Mouse (Mus musculus) kidney, adult 8-10 months (tissue): ENCODE data around the gene Slc39a5.
A peak's percentile ranks its signal among the peaks of the same experiment; 100 is the strongest.

ENCODE experiments used
- DNase-seq, 2 experiments: peaks; one replicate each; pipeline ENCODE4 v3.0.0; 2022

The Slc39a5 gene

DNA sequence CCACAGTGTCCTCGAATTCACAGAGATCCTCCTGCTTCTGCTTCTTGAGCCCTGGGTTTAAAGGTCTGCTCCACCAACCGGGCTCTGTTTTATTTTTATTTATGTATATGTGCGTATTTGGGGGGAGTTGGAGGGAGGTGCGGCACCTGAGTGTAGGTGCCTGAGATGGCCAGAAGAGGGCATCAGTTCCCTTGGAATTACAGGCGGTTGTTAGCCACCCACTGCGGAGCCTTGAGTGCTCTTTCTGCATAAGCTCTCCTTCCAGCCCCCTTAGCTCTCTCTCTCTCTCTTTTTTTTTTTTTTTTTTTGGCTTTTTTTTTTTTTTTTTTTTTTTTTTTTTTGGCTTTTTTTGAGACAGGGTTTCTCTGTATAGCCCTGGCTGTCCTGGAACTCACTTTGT, 26.6 kb downstream of the Slc39a5 start:
- no peak for DNase-seq

DNA sequence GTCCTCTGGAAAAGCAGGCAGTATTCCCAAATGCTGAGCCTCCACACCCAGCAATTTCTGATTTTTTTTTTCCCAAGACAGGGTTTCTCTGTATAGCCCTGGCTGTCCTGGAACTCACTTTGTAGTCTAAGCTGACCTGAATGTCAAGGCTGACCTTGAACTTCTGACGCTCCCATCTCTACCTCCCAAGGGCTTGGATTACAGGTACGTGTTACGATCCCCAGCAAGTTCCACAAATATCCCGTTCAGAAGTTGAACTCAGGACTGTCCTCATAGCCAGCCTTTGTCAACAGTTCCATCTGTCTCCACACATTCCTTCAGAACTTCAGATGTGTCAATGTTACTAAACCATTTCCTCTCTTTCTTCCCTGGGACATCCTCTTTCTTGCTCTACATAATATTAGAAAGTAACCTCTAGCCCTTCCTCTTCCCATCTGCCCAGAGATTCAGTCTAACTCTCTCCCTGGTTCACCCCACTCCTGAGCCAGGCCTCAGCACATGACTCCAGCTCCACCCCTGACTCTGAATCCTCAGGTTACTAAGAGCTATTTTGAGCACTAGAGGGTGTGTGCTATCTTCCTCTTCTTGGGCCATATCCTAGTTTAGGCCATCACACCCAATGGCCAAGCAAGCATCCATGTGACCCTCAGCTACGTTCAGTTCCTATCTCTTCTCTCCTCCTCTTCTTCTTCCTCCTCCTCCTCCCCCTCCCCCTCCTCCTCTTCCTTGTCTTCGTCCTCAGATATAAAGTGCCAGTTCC, 27.9 kb downstream of the Slc39a5 start:
- DNase-seq: no peak

GRCm38 (mm10) chr10:128372142-128372541, 28.9 kb downstream of the Slc39a5 start:
- DNase-seq: no peak

DNA sequence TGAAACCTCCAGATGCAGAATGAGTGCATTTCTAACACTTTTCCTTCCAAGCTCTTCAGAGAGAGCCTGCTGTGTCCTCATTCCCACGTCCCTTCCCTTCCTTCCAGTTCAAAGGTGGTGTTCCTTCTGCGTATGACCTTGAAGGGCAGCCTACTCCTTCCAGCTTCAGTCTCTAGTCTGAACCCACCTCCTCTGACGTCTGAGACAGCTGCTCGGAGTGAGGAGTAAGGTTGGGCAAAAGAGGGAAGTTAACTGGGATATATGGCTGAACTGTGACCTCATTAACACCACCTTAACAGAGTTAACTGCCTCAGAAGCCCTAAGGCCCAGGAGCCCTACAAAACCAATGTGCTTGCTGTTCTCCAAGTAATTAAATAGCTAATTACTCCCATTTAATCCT, 30.4 kb downstream of the Slc39a5 start:
- no peak for DNase-seq

DNA sequence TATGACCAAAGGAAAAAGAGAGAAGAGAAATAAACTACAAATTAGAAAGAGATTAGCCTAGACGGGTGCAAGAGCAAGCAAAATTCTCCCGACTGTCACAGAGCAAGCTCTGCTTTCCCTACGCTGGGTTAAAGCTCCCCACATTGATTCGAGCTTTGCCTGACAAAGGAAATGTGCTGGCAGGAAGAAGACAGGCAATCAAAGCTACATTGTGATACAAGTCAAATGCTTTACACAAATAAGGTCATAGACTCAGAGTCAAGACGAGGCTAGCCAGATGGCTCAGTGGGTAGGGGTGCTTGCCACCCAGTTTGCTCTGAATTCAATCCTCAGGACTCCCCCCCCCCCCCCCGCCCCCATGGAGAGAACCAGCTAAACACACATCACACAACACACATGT, 31.0 kb downstream of the Slc39a5 start:
- no peak for DNase-seq

DNA sequence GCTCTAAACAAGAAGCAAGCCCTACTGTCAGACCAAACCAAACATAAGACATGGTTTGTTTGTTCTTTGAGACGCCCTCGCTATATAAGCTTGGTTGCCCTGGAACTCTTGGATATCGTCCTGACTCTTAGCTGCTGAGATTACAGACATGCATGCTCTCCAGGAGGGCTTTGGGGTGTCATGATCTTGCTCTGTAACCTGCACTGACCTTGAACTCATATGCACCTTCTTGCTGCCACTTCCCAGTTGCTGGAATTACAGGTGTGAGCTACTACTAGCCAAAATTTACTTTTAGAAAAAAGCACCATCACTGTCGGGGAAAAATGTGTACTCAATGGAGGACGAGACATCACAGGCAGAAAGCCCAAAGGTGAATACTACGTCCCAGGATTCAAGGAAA, 31.4 kb downstream of the Slc39a5 start:
- DNase-seq: no peak

GRCm38 (mm10) chr10:128369218-128369543, 31.8 kb downstream of the Slc39a5 start:
- no peak for DNase-seq

DNA sequence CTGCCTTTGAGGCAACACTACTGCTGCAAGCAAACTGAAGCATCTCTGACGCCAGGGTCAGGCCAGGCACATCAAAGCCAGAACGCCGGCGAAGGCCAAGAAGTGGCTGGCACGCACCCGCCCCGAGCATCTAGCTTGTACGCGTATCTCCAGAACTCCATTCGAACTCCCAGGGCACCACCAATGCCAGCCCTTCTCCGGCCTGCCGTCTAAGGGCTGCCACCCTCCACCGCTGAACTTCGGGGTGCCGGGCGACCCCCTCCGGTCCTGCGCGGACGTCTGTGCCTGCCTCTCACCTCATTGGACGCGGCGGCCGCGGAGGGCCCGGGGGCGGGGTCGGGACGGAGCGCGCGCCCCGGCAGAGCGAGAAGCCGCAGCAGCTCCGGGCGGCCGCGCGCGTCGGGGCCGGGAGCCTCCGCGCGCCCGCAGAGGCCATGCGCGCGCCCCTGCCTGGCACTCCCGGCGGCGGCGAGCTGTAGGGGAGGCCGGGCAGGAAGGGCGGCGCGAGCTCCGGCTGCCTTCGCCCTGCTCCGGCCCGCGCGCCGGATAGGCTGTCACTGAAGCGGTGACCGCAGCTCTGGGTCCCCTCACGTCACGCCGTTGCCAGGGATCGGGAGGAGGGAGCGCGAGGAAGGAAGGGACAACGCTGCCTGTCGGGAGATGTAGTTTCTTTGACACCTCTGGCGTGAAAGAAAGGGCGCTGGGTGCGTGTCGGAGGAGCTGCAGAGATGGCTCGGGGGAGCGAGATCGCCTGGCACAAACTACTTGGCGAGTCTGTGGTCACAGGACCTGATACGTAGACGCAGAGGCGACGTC, 32.4 kb downstream of the Slc39a5 start, which contains the start of gene Coq10a:
TSS of gene Coq10a (minus strand) at position 596 of the 816 bp plus-strand sequence.
- DNase-seq: peak; percentile 89 to 92

DNA sequence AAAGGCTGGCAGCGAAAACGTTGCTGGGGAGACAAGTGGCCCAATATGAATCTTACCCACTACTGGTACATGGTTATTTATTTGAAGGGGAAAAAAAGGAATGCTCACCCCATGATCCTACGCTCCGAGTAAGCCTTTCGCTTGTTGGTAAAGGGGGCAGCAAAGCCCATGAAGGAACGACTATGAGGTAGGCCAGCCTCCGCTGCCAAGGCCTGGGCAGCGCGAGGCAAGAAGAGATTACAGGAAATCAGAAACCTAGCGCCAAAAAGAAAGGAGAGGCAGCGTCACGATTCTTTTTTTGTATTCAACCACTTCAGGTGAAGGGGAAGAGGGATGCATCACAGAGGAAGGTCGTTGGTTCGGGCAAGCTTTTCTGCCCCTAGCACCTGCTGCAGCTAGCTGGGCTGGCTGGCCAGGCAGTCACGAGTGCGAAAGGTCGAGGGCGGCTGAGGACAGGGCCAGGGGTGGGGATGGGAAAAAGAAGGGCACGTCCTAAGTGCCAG, 33.1 kb downstream of the Slc39a5 start:
- DNase-seq: peak; percentile 82 to 87

DNA sequence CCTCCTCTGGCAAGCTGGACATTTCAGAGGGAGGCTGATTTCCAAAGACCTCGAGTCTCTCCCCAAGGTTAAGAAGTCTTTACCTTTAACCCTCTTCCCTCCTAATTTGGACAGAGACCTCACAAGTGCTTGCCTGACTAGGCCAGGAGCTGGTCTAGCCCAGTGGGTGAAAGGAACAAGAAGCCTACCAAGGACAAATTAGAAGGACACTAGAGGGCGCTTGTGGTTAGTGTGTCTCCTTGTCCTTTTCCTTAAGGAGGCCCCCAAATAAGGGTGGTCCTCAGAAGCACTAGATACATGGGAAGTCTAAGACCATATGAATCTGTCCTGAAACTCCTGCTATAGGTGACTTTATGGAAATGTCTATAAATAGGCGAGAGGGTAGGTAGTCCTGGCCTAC, 38.5 kb downstream of the Slc39a5 start:
- peak in 1 of 2 experiments; percentile 40 for DNase-seq

- no peak for DNase-seq
These were observed 39.2 kb downstream of the Slc39a5 start for GRCm38 (mm10) chr10:128361836-128362235.

GRCm38 (mm10) chr10:128359226-128359625, 41.8 kb downstream of the Slc39a5 start:
- no peak for DNase-seq

GRCm38 (mm10) chr10:128358796-128359195, 42.2 kb downstream of the Slc39a5 start:
- DNase-seq: peak; percentile 30 to 61

DNA sequence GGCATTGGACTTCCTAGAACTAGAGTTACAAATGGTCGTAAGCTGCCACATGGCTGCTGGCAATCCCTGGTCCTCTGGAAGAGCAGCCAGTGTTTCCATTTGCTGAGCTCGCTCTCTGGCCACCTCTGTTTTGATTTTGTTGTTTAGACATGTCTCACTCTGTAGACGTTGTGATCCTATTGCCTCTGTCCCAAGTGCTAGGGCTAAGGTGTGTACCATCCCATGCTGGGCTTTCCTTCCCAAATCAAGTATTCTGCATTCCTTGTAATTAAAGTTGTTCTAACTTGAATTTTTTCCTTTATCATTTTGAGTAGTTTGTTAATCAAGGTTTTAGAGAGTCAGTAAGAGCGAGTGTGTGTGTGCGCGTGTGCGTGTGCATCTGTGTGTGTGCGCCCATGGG, 53.5 kb downstream of the Slc39a5 start:
- DNase-seq: no peak
